Mouse (Mus musculus) liver, postnatal 0 days (tissue): ENCODE results near the gene Frmpd3. TPM values are rescaled to one million over a fixed set of nuclear protein-coding genes. Genes with fewer than 3 reads are reported as not detected.

Experiments
- ATAC-seq: fragments of 200-750 bp; cut with Nextera tagmentation; 2 replicates; pipeline ENCODE4 v1.8.0; 2017; ENCODE audit warnings: mild to moderate bottlenecking, moderate library complexity
- DNase-seq: peaks from one replicate; pipeline ENCODE4 v3.0.0-alpha.2; 2016
- H3K27ac ChIP-seq: fragments of 300-500 bp; sonication (generic); 2 replicates; pipeline ENCODE4 v1.5.1; 2014; ENCODE audit warnings: antibody characterized with exemption, moderate library complexity, mild to moderate bottlenecking, low read depth
- H3K27me3 ChIP-seq: fragments of 300-500 bp; sonication (generic); 2 replicates; pipeline ENCODE4 v1.6.1; 2014; ENCODE audit warnings: low read length, control low read depth, mixed read lengths; ENCODE audit not compliant: insufficient read depth
- H3K36me3 ChIP-seq: fragments of 300-500 bp; sonication (generic); replicated peaks from 2 replicates; pipeline ENCODE4 v1.6.1; 2014; ENCODE audit warnings: mild to moderate bottlenecking, control low read depth, low read length, moderate library complexity, mixed read lengths; ENCODE audit not compliant: insufficient read depth
- H3K4me1 ChIP-seq: fragments of 300-500 bp; sonication (generic); 2 replicates; pipeline ENCODE4 v1.6.1; 2014; ENCODE audit warnings: antibody characterized with exemption, mild to moderate bottlenecking, control low read depth; ENCODE audit not compliant: insufficient read depth
- H3K4me2 ChIP-seq: fragments of 300-500 bp; sonication (generic); 2 replicates; pipeline ENCODE4 v1.6.1; 2014; ENCODE audit warnings: low read depth, mild to moderate bottlenecking, low read length, moderate library complexity, mixed read lengths
- H3K4me3 ChIP-seq: fragments of 300-500 bp; sonication (generic); 2 replicates; pipeline ENCODE4 v1.5.1; 2014; ENCODE audit warnings: low read depth, low read length
- H3K9ac ChIP-seq: fragments of 300-500 bp; sonication (generic); replicated peaks from 2 replicates; pipeline ENCODE4 v1.6.1; 2014; ENCODE audit warnings: mild to moderate bottlenecking, moderate library complexity
- H3K9me3 ChIP-seq: fragments of 300-500 bp; sonication (generic); 2 replicates; pipeline ENCODE4 v1.6.1; 2016; ENCODE audit warnings: mild to moderate bottlenecking, control low read depth, low read length, mixed read lengths
- CTCF ChIP-seq: sonication (generic); IDR thresholded peaks from 2 replicates; pipeline ENCODE4 v1.5.1; 2016; ENCODE audit warnings: antibody characterized with exemption, low read depth
- EP300 ChIP-seq: IDR thresholded peaks from 2 replicates; pipeline ENCODE4 v1.6.1; 2016; ENCODE audit warnings: antibody characterized with exemption, low read depth, mild to moderate bottlenecking
- whole genome bisulfite sequencing: fragments of 180-500 bp; shearing (Covaris S2); extraction: QIAGEN DNeasy Blood & Tissue Kit; methylation state at CpG from one replicate; pipeline ENCODE4 v1.1.7; 2014; ENCODE audit not compliant: insufficient replicate concordance; 5-methylcytosine and 5-hydroxymethylcytosine counted together
- microRNA counts: library from miRNA; unstranded; fragments of <30 nt; microRNA quantifications from one replicate; lab custom pipeline; 2015
- microRNA-seq: library from miRNA; unstranded; fragments of <30 nt; microRNA quantifications from one replicate; pipeline ENCODE4, GENCODE M21; 2016
- polyA plus RNA-seq: library from polyadenylated mRNA; unstranded; fragments of >200 nt; fragmentation: Nextera tagmentation; extraction: Ambion mirVana; gene quantifications from 2 replicates; pipeline ENCODE4 v1.2.1, GENCODE M21; 2015

Frmpd3 gene
- polyA plus RNA-seq, 1 experiment from 2014 or later, result not detected

- H3K4me3 ChIP-seq, result peak overlapping the region; percentile 65
- peak overlapping the region; percentile 66 for H3K9ac ChIP-seq
- H3K36me3 ChIP-seq, result no peaks in the 10 kb centered on the region
- H3K27ac ChIP-seq, result no peak overlapping the region
- TF ChIP-seq EP300 (no peak), CTCF (no peak)
- ATAC-seq, result no peak
- WGBS, result 20% methylated on average over 12 of the region's 12 CpGs
- H3K27me3 ChIP-seq, result no peaks in the 10 kb centered on the region
- DNase-seq, result no peak
- no peaks in the 10 kb centered on the region for H3K4me1 ChIP-seq
- no peaks in the 10 kb centered on the region for H3K9me3 ChIP-seq
- H3K4me2 ChIP-seq, result peak overlapping the region; percentile 79
Measured at GRCm38 (mm10) chrX:140457502-140457901, 115.4 kb downstream of the Frmpd3 start.

DNA sequence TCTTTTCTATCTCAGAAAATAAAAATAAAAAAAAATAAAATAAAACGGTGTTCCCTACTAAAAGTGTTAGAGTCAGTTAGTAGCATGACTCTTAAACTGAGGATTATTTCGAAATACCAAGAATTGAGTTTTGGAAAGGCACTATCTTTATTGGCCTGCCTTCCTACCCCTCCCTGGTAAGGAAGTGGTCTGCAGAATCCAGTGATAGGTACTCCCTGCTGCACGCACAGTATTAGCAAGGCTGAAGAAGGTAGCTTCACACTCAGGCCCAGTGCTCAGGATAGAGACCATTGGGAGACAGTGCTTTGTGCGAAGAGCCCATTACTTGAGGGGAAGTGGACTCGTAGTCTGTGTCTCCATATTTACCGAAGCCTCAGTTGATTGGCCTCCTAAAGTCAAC, 136.2 kb downstream of the Frmpd3 start:
- H3K27ac ChIP-seq, result no peak overlapping the region
- no peaks in the 10 kb centered on the region for H3K4me1 ChIP-seq
- no peaks in the 10 kb centered on the region for H3K9me3 ChIP-seq
- TF ChIP-seq CTCF (no peak), EP300 (no peak)
- DNase-seq, result no peak
- H3K9ac ChIP-seq, result no peak overlapping the region
- H3K4me2 ChIP-seq, result no peak overlapping the region
- H3K36me3 ChIP-seq, result no peaks in the 10 kb centered on the region; the same call in 1 of the 2 replicates
- no peak for ATAC-seq
- 71% methylated on average over 6 of the region's 6 CpGs for WGBS
- no peak overlapping the region for H3K4me3 ChIP-seq
- H3K27me3 ChIP-seq, result no peaks in the 10 kb centered on the region

DNA sequence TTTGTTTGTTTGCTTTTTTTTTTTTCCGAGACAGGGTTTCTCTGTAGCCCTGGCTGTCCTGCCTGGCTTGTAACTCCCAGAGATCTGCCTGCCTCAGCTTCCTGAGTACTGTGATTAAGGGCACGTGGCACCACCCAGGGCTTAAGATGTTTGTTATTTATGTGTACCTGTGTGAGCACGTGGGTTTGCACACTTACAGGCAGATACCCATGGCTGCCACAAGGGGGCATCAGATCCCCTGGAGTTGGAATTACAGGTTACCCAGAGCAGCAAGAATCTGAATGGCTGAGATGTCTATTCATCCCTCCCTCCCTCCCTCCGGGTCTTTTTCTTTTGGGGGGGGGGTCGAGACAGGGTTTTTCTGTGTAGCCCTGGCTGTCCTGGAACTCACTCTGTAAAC, 137.1 kb downstream of the Frmpd3 start:
- ATAC-seq (peak; percentile 35; the same call in 1 of the 2 replicates), DNase-seq (peak; percentile 71)
- Histone ChIP-seq H3K27me3 (no peaks in the 10 kb centered on the region), H3K36me3 (no peaks in the 10 kb centered on the region), H3K9me3 (no peaks in the 10 kb centered on the region), H3K4me1 (no peaks in the 10 kb centered on the region), H3K27ac (no peak overlapping the region), H3K4me3 (no peak overlapping the region), H3K4me2 (no peak overlapping the region), H3K9ac (no peak overlapping the region)
- 31% methylated on average over 5 of the region's 5 CpGs for WGBS
- TF ChIP-seq EP300 (no peak), CTCF (peak; percentile 83)

MicroRNAs encoded within 50 kb of the gene (microRNA counts, 519-probe panel; counts per million panel counts)
- not detected for microRNA mmu-miR-3475 (lab: Ali Mortazavi, UCI)

Small RNAs within 50 kb of the gene (microRNA-seq; reads per million reads assigned to microRNA genes)
- not detected for gene Mir3475

Other genes starting within 250 kb of the Frmpd3 start
- 19.2 and 20.2 TPM in 2 replicates for gene Prps1, start 114.3 kb downstream of the Frmpd3 start, polyA plus RNA-seq